Mouse (Mus musculus) erythroblast, embryonic 14.5 days (primary cell): Measurements from ENCODE around the gene Pid1.

ENCODE experiments used
- GATA1 ChIP-seq: IDR thresholded peaks from 2 replicates; pipeline ENCODE4 v1.6.1; 2012; ENCODE audit warnings: low read length, inconsistent platforms, mixed read lengths
- TAL1 ChIP-seq: IDR thresholded peaks from 3 replicates; pipeline ENCODE4 v1.6.1; 2012; ENCODE audit warnings: low read length, inconsistent platforms, mixed read lengths

- TF ChIP-seq GATA1 (no peak), TAL1 (no peak)
Measured at GRCm38 (mm10) chr1:84056306-84056705, 307.7 kb downstream of the Pid1 start.
